Mouse (Mus musculus) cerebellum, postnatal 25 days (tissue): ENCODE data around the gene Wdr66.

Source experiments
- DNase-seq, 2 experiments: peaks; one replicate each; pipeline ENCODE4 v3.0.0; 2021; ENCODE audit warnings: mixed read lengths in 2 of 2

The Wdr66 gene

DNA sequence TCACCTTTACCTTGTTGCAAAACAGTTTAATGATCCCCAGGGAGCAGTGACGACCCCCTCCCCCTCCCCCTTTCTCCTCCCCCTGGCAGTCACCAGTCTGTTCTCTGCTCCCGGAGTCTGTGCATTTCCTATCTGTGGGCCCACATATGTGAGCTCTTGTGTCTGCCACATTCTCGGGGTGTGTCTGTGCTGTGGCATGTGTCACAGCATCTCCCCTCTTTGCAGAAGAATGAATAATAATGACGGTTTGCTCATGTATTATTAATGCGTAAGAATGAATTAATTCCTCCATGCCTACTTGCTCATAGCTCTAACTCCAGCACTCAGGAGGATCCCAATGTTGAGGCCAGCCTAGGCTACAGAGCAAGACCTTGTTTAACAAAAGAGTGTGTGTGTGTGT lies 21.0 kb downstream of the Wdr66 start:
- DNase-seq = no peak

DNA sequence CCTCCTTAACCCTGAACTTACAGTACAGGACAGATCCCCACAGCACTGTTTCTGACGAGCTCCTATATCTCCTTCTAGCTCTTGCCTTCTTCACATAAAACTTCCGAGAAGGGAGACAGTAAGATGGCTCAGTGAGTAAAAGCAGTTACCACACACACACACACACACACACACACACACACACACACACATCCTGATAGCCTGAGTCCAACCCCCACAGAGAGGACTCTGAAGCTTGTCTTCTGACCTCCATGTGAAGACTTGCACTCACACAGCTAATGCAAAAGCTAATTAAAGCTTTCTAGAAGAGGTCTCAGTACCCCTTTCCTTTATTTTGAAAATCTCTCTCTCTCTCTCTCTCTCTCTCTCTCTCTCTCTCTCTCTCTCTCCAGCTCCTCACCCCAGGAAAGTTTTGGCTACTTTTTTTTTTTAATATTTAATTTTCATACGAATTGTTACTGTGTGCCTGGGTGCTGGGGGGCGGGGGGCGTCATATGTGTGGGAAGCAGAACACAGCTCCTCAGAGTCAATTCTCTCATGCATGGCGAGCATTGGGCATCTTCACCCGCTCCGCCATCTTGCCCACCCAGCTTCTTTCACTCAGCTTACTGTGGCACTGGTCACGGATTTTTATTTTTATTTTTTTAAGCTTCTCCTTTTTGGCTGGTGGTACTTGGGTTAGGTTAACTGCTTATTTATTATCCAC lies 24.9 kb downstream of the Wdr66 start:
- no peak for DNase-seq

DNA sequence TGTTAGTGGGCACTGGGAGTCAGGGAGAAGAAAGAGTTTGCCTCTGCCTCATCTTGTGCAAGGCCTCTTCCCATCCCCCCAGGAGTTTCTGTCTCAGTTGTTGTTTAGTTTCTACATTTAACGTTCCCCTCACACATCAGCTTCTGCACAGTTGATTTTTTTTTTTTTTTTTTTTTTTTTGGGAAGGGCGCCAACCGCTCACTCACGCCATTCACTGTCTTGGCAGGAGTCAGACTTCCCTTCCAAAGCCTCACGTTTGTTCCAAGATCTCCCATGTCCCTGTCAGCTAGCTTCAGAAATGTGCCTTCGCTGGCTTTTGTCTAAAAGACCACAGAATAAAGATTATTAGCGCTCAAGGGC lies 25.4 kb downstream of the Wdr66 start:
- peak in 1 of 2 experiments; percentile 16 for DNase-seq

DNA sequence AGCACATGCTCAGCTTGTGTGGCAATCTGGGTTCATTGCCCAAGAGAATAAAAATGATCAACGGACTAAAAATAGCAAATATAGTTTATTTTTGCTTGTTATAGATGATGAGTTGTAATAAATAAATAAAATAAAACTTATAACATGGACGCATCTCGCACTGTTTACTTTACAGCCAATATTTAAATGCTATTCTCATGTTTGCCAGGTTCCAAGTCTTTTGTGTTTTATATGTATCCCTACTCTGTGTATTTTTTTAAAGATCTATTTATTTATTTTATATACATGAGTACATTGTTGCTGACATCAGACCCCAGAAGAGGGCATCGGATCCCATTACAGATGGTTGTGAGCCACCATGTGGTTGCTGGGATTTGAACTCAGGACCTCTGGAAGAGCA lies 25.8 kb downstream of the Wdr66 start:
- DNase-seq = no peak

DNA sequence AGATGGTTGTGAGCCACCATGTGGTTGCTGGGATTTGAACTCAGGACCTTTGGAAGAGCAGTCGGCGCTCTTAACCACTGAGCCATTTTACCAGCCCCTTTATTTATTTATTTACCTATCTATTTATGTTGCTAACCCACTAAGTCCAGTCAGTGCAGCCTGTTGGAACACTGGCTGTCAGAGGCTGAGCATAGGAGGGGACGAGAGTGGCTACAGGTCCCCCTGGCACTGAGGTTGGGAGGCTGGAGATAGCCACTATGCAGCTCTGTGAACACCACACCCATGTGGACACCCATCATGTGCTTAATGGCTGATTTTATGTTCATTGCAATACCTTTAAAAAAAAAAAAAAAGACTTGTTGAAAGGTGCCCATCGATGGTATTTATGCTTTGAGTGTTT lies 27.3 kb downstream of the Wdr66 start:
- DNase-seq = no peak

DNA sequence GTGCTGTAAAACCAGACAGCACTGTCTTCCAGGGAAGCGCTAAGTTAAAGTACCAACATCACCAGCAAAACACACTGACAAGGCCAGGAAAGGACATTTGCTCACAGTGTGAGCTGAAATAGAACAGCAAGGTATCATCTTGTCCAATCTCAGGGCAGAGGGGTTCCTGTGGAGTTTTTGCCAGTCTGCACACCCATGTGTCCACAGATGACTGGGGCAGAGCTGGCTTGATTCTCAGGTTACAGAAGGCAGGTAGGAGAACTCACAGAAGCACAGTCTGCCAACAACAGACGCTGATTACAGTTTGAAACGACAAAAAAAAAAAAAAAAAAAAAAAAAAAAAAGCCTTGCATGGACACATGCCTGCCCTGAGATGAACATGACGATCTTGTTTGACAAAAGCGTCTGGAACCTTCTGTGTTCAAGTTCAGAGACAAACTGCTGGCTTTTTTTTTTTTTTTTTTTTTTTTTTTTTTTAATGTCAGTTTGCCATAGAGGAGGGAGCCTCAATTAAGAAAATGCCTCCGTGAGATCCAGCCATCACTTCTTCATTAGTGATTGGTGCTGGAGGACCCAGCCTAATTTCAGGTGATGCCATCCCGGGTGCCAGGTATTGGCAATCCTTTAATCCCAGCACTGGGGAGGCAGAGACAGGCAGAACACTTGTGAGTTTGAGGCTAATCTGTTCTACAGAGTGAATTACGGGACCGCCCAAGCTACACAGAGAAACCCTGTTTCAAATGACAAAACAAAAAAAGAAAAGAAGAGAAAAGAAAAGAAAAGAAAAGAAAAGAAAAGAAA lies 29.6 kb downstream of the Wdr66 start:
- DNase-seq = peak; percentile 48 to 64

DNA sequence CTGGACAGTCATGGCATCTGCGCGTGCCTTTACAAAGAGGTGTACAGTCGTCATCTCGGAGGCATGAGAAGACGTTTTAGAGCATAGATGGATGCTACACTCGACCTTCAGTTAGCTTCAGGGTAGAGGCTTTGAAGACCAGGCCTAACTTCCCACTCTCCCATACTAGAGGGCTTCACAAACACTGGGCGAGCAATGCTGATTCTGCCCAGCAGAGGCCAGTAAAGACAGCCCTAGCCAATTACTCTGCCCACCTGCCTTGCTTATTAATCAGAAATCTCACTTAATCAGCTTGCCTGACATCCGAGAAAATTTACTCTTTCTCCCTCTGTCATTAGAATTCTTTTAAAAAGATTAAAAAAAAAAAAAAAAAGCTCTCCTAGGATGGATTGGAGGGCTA lies 33.3 kb downstream of the Wdr66 start:
- peak; percentile 67 to 78 for DNase-seq

DNA sequence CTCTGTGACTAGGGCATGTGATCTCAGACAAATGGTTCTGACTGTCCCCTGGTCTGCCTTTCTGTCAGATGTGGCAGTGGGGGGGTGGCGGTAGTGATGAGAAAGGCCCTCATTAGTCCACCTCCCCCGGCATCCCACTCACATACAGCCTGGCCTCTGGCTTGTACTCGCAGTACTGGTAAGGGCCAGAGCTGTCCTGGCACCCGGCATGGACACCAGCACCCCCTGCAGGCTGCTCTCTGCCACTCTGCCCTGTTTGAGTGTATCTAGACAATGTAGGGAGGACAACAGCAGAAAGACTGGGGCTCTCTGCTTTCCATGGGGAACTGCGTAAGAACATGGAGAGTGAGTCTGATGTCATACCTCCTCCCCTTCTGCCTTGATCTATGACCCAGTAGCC lies 36.2 kb downstream of the Wdr66 start:
- DNase-seq = peak in 1 of 2 experiments; percentile 40

DNA sequence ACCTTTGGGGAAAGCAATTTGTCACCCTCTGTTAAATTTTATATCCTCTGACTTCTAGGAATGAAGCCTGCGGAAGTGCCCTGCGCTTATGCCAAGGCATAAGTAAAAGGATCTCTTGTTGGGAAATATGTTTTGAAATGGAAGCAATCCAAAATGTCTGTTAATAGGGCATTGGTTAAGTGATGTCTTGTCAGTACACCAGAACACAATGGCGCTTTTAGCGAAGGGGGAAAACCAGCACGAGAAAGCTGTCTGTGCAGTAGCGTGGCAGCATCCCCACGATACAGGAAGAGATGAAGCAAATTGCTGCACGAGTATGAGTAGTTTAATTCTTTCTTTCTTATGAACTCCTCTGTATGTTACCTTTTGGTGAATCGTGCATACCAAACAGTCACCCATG lies 42.8 kb downstream of the Wdr66 start:
- DNase-seq = no peak

DNA sequence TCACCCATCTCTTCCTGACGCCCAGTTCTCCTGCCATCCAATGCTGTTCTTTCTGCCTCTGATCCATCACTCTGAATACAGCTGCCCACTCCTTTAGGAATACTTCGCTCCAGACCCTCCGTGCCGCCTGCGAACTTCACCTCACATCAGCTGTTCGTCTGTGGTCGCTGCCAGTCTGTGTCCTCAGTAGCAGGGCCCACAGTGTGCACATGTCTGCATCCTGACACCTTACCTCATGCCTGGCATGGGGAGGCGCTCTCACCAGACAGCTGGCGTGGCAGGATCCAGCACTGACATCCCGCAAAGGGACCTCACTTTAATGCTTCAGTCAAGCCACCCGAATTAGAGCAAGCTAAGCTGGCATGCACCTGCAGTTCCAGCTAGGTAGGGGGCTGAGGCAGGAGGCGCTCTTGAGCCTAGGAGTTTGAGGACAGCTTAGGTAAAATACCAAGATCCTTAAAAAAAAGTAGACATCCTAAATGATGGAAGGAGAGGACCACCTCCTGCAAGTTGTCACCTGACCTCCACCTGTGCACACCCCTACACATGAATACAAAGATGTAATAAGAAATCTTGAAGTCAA lies 44.4 kb downstream of the Wdr66 start:
- peak in 1 of 2 experiments; percentile 41 for DNase-seq

DNA sequence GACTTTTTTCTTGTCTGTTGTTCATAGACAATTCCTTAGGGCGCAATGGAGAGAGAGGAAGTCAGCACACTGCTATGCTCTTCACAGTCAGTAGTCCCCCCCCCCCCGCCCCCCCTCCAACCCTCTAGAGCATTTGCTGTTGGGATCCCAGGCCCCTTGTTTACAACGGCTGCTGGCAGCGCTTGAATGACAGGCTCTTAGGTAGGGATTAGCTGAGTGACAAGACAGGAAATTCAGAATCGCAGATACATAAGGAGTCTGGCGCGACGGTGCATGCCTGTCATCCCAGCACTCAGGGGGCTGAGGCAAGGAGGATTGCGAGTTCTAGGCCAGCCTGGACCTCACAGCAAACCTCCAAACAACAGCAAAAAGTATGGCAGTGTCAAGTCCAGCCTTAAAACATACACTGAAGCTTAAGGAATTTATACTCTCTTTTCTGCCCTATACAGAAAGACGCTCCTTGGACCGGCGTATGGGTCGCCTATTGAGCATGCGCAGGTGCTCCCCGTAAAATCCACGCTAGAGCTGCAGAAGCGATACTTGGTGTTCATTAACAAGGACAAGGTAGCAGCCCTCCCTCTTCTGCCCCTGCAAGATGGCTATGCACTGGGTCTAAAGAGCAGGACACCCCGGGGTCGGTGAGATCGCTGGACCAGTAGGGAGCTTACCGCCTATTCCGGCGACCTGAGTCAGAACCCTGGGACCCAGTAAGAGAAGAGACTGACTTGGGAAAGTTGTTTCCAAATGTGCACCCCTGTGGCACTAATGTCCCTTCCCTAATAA lies 45.3 kb downstream of the Wdr66 start:
- DNase-seq = no peak

DNA sequence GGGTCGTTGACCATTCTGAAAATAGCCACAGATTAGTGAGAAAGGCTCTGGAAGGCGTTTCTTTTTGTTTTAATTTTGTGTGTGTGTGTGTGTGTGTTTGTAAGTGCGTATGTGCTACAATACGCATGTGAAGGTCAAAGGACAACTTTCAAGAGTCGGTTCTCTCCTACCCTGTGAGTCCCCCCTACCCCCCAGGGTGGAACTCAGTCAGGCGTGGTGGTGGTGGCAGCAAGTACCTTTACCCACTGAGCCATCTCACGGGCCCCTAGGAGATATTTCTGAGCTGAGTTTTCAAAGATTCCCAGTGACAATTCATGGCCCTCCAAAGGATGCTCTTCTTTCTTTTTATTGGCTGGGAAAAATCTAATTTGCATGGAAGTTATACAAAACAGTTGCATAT lies 45.9 kb downstream of the Wdr66 start:
- no peak for DNase-seq

DNA sequence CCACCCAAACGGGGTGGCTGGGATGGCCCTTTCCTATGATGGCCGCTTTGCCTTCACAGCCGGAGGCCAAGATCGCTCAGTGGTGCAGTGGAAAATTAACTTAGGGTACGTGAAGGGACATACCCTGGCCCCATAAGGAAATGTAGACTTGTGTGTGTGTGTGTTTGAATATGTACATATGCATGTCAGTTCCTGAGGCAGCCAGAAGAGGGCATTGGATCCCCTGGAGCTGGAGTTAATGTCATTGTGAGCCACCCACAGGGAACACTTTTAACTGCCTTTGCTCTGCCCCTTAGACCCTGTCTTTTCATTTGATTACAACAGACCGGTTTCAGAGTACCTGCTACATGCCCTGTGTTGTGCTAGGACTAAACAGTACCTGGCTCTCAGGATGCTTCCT lies 46.6 kb downstream of the Wdr66 start:
- no peak for DNase-seq

DNA sequence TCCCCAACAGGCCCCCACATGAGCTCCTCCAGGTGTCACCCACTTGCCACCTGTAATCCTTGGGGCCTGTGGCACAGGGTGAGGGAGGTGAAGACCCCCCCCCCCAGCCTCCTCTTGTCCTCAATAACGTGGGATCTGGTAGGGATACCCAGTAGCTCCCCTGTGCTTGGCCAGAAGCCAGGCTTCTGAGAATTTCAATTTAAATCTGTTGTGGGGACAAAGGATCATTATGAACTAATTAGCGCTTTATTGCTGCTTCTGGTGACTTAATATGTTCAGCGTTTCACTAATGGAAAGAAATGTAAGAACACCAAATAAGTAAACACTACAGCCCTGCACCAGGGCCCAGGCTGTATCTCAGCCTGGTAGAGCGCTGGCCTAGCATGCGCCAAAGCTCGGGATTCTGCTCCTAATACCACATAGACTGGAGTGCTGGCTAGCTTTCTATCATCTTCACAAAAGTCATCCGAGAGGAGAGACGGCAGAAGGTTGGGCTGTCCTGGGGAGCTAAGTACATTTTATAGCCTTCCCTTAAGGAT lies 48.7 kb downstream of the Wdr66 start:
- no peak for DNase-seq

DNA sequence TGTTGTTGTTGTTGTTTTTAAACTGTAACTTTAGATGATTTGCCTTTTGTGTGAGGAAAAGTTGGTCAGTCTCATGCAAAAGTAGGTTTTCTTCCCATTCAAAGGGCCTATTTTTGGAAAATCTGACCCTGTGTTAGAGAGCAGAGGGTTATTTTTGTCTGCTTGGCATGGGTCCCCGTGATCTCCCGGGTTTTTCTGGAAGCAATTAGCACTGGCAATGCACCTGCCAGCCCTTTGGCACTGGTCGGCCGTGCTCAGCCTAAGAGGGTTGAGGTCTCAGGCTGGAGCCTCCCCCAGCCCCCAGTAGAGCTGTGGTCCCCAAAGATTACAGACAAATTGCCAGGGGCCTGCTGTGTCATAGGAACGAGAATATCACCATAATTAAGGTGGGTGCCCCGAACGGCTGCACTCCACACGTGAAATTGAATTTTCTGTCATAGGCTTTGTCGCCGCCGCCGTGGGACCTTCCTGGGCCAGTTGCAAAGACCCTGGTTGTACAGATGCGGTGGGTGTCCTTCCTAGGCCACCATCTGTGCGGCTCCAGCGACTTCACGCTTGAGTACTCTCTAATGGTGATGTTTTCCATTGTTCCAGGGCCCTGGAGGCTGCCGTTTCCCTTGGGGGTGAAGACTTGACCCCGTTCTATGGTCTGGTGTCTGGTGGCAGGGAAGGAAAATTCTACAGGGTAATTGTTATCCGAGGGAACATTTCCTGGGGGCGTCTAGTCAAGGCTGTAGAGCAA lies 50.0 kb downstream of the Wdr66 start:
- peak; percentile 76 to 85 for DNase-seq

DNA sequence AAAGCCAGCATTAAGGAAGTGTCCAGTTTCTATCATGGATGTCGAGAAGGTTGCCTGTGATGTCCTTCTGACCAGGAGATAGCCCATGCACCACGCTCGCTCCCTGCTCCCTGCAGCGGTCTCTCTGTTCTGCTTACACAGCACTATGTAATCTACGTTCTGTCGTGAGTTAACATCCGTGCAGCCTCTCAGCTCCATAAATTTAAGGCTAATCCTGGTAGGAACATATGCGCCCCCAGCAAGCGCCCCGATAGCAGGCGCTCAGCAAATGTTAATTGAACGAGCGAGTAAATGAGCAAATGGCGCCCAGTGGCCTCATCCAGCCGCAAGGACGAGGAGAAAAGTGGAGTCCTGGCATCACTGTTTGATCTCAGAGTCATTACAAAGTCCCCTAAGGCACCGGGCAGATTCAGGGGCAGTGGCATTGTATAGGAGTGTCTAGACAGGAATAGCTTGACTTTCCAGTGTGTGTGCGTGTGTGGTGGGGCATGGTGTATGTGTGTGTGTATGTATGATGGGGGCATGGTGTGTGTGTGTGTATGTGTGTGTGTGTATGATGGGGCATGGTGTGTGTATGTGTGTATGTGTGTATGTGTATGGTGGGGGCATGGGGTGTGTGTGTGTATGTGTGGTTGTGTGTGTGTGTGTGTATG lies 55.9 kb downstream of the Wdr66 start:
- no peak for DNase-seq

DNA sequence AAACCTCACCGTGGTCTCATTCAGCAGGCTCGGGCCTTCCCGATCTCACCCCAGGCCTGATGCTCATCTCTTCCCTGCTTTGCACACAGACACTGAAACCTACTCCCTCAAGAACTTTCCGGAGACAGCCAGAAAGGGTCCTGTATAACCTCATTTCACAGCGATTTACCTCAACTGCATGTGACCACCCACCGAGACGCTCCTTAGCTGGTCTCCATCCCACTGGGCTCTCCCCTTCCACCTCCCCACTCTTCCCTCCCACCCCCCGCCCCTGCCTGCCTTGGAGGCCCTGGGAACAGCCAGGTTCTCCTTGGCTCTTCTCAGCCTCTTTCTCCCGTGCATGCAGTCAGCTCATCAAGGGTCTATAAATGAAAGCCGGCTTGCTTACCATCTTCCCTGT lies 57.9 kb downstream of the Wdr66 start:
- no peak for DNase-seq

DNA sequence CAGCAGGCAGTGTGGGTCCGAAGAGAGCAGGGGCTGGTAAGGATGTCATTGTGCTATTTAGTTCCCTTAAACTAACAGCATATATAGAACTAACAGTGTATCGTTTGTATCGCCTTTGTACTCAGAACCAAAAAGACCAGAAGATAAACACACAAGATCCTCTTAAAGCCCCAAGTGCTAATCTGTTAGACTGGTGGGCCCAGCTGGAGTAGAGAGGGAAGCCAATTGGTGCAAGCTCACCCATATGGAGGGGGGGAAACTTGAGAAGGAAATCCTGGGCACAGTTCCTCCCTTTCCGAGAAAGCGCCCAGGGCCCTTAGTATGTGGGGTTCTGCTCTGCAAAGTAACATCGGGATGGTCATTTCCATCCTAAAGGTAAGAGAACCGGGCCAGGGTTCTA lies 58.3 kb downstream of the Wdr66 start:
- no peak for DNase-seq

DNA sequence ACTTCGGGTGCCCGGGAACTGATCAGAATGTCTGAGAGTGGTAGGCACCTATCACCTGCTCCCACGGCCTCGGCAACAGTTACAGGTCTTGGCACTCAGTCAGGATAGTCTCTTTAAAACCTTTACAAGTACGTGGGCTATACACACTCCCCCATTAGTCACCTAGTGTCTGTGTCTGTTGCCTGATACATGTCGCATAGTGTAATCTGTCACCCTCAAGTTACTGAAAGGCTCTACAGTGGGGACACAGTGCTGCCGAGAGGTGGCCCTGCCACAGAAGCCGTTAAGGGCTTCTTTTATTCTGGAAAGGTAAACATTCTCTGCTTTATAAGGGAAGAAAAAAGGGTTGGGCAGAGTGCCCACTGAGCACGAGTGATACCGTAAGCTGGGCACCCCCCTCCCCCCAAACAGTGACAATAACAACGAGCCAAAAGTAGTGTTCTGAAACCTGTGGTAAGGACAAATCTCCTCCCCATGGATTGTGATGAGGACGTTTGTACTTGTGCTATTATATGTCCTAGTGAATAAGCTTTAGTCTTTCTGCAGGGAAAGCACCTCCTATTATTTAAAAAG lies 61.2 kb downstream of the Wdr66 start:
- DNase-seq = no peak

DNA sequence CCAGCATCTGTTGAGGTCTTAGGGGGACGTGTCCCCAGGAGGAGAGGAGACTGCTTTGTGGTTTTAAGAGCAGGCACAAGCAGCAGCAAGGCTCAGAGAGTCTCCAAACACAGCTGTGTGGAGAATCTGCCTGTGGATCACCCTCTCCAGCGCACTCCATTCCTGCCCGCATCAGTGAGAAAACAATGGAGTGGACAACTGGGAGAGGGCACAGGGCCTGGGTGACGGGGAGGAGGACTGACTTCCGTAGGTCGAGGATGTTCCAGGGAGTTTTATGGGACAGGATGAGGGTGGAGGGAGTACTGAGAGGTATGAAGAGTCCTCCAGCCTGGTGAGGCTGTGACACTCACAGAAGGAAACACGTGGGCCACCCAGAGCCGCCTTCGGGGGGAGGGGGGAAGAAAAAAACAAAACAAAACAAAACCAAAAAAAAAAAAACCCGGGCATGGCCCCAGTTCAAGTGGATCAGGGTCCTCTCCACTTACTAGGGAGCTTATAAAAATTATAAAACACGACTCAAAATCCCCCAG lies 62.0 kb downstream of the Wdr66 start:
- DNase-seq = no peak

DNA sequence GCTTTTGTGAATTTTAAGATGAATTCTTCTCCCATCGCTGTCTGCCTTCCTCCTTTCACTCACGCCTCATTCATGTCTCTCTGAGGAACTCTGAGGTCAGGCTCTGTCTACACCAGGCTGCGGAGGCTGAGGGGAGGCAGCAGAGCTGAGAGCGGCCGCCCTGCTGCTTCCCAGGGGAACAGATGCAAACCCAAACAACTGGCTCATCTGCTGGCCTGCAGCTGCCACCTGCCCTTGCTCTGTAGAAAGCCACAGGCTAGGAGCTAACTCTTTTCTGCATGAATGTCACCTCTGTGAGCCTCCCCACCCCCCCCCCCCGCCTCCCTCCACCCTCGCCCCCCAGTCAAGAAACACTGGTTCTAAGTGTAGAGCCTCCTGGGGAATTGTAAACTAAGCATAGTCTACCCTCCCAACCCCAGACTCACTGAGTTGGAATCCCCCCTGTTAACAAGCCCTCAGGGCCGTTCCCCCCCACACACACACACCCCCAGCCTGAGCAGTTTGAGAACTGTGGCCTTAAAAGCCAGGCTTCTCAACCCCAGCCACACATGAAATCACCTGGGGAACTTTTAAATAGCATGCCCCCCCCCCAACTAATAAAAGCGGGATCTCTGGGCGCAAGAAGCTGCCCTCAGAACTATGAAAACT lies 63.4 kb downstream of the Wdr66 start:
- no peak for DNase-seq
